Mouse (Mus musculus) neural tube, embryonic 14.5 days (tissue): ENCODE data around the gene Disc1. TPM values are rescaled to one million over a fixed set of nuclear protein-coding genes. Genes with fewer than 3 reads are reported as not detected.

Experiments used
- ATAC-seq: fragments of 200-750 bp; cut with Nextera tagmentation; 2 replicates; pipeline ENCODE4 v1.8.0; 2017; ENCODE audit warnings: low read depth, mild to moderate bottlenecking, moderate TSS enrichment, moderate library complexity
- H3K27ac ChIP-seq: fragments of 300-500 bp; sonication (generic); 2 replicates; pipeline ENCODE4 v1.5.1; 2014; ENCODE audit warnings: low read depth, mild to moderate bottlenecking, control low read depth, low read length, moderate library complexity, mixed read lengths
- H3K27me3 ChIP-seq: fragments of 300-500 bp; sonication (generic); 2 replicates; pipeline ENCODE4 v1.6.1; 2014; ENCODE audit warnings: low read length; ENCODE audit not compliant: control insufficient read depth, insufficient read depth
- H3K36me3 ChIP-seq: fragments of 300-500 bp; sonication (generic); 2 replicates; pipeline ENCODE4 v1.6.1; 2014; ENCODE audit warnings: low read length, mixed read lengths; ENCODE audit not compliant: control insufficient read depth, insufficient read depth
- H3K4me1 ChIP-seq: fragments of 300-500 bp; sonication (generic); 2 replicates; pipeline ENCODE4 v1.6.1; 2014; ENCODE audit warnings: low read length; ENCODE audit not compliant: control insufficient read depth, insufficient read depth
- H3K4me2 ChIP-seq: fragments of 300-500 bp; sonication (generic); 2 replicates; pipeline ENCODE4 v1.6.1; 2014; ENCODE audit warnings: mild to moderate bottlenecking, low read depth, low read length, control low read depth
- H3K4me3 ChIP-seq: fragments of 300-500 bp; sonication (generic); 2 replicates; pipeline ENCODE4 v1.5.1; 2014; ENCODE audit warnings: low read depth, low read length, control low read depth, mixed read lengths
- H3K9ac ChIP-seq: fragments of 300-500 bp; sonication (generic); replicated peaks from 2 replicates; pipeline ENCODE4 v1.6.1; 2014; ENCODE audit warnings: low read depth, mild to moderate bottlenecking, control low read depth, low read length, mixed read lengths
- H3K9me3 ChIP-seq: fragments of 300-500 bp; sonication (generic); 2 replicates; pipeline ENCODE4 v1.6.1; 2016; ENCODE audit warnings: low read length; ENCODE audit not compliant: control insufficient read depth
- WGBS: fragments of 180-500 bp; shearing (Covaris S2); extraction: QIAGEN DNeasy Blood & Tissue Kit; methylation state at CpG from one replicate; pipeline ENCODE4 v1.1.7; 2014; 5-methylcytosine and 5-hydroxymethylcytosine counted together
- polyA plus RNA-seq: library from polyadenylated mRNA; unstranded; fragments of >200 nt; fragmentation: Nextera tagmentation; extraction: Ambion mirVana; gene quantifications from 2 replicates; pipeline ENCODE4 v1.2.1, GENCODE M21; 2014

Gene Disc1
- polyA plus RNA-seq, 1 experiment from 2014 or later = 1.0 TPM

GRCm38 (mm10) chr8:125196573-125197094, 142.6 kb downstream of the Disc1 start:
- no peak overlapping the region for H3K4me3 ChIP-seq
- no peaks in the 10 kb centered on the region for H3K36me3 ChIP-seq
- H3K9me3 ChIP-seq = no peaks in the 10 kb centered on the region
- no peak overlapping the region for H3K4me2 ChIP-seq
- WGBS = 83% methylated on average over 14 of the region's 14 CpGs
- no peaks in the 10 kb centered on the region for H3K27me3 ChIP-seq
- H3K27ac ChIP-seq = no peak overlapping the region
- no peaks in the 10 kb centered on the region; the same call in 1 of the 2 replicates for H3K4me1 ChIP-seq
- no peak overlapping the region for H3K9ac ChIP-seq
- ATAC-seq = no peak

GRCm38 (mm10) chr8:125197341-125198002, 143.5 kb downstream of the Disc1 start:
- Histone ChIP-seq H3K27me3 (no peaks in the 10 kb centered on the region), H3K4me2 (no peak overlapping the region), H3K27ac (no peak overlapping the region), H3K9me3 (no peaks in the 10 kb centered on the region), H3K36me3 (no peaks in the 10 kb centered on the region), H3K9ac (no peak overlapping the region), H3K4me3 (no peak overlapping the region), H3K4me1 (no peaks in the 10 kb centered on the region; the same call in 1 of the 2 replicates)
- no peak for ATAC-seq
- 79% methylated on average over 7 of the region's 7 CpGs for WGBS

- no peak overlapping the region for H3K9ac ChIP-seq
- WGBS = 87% methylated on average over 9 of the region's 9 CpGs
- H3K4me2 ChIP-seq = no peak overlapping the region
- H3K36me3 ChIP-seq = no peaks in the 10 kb centered on the region
- no peak overlapping the region for H3K4me3 ChIP-seq
- no peak for ATAC-seq
- H3K9me3 ChIP-seq = no peaks in the 10 kb centered on the region
- H3K4me1 ChIP-seq = no peaks in the 10 kb centered on the region; the same call in 1 of the 2 replicates
- H3K27ac ChIP-seq = no peak overlapping the region
- H3K27me3 ChIP-seq = no peaks in the 10 kb centered on the region
Measured at GRCm38 (mm10) chr8:125198420-125199196, 144.6 kb downstream of the Disc1 start.

GRCm38 (mm10) chr8:125199197-125199939, 145.4 kb downstream of the Disc1 start:
- Histone ChIP-seq H3K9me3 (no peaks in the 10 kb centered on the region), H3K27ac (no peak overlapping the region), H3K36me3 (no peaks in the 10 kb centered on the region), H3K4me3 (no peak overlapping the region), H3K4me2 (no peak overlapping the region), H3K4me1 (no peaks in the 10 kb centered on the region; the same call in 1 of the 2 replicates), H3K9ac (no peak overlapping the region), H3K27me3 (no peaks in the 10 kb centered on the region)
- ATAC-seq = no peak
- WGBS = 76% methylated on average over 16 of the region's 16 CpGs

- no peaks in the 10 kb centered on the region for H3K27me3 ChIP-seq
- no peaks in the 10 kb centered on the region for H3K9me3 ChIP-seq
- H3K4me2 ChIP-seq = no peak overlapping the region
- no peak overlapping the region for H3K27ac ChIP-seq
- 0 out of 2 replicates have a peak, but pooled peaks have one; percentile 24 for ATAC-seq
- H3K4me3 ChIP-seq = no peak overlapping the region
- H3K9ac ChIP-seq = no peak overlapping the region
- no peaks in the 10 kb centered on the region for H3K36me3 ChIP-seq
- WGBS = 66% methylated on average over 13 of the region's 13 CpGs
- no peaks in the 10 kb centered on the region; the same call in 1 of the 2 replicates for H3K4me1 ChIP-seq
Measured at GRCm38 (mm10) chr8:125200273-125200863, 146.4 kb downstream of the Disc1 start.

- H3K4me1 ChIP-seq = no peaks in the 10 kb centered on the region
- H3K4me3 ChIP-seq = no peak overlapping the region
- H3K4me2 ChIP-seq = no peak overlapping the region
- no peaks in the 10 kb centered on the region for H3K36me3 ChIP-seq
- ATAC-seq = no peak
- no peaks in the 10 kb centered on the region for H3K9me3 ChIP-seq
- no peaks in the 10 kb centered on the region for H3K27me3 ChIP-seq
- H3K9ac ChIP-seq = no peak overlapping the region
- 86% methylated on average over 6 of the region's 6 CpGs for WGBS
- no peak overlapping the region for H3K27ac ChIP-seq
Measured at GRCm38 (mm10) chr8:125201650-125202049, 147.7 kb downstream of the Disc1 start.

GRCm38 (mm10) chr8:125203016-125203415, 149.0 kb downstream of the Disc1 start:
- Histone ChIP-seq H3K9me3 (no peaks in the 10 kb centered on the region), H3K4me2 (no peak overlapping the region), H3K9ac (no peak overlapping the region), H3K4me3 (no peak overlapping the region), H3K4me1 (no peaks in the 10 kb centered on the region), H3K36me3 (no peaks in the 10 kb centered on the region), H3K27me3 (no peaks in the 10 kb centered on the region), H3K27ac (no peak overlapping the region)
- no peak for ATAC-seq
- WGBS = 48% methylated on average over 9 of the region's 9 CpGs

- H3K27me3 ChIP-seq = no peaks in the 10 kb centered on the region
- no peaks in the 10 kb centered on the region for H3K36me3 ChIP-seq
- H3K4me1 ChIP-seq = no peaks in the 10 kb centered on the region
- H3K9ac ChIP-seq = no peak overlapping the region
- no peak overlapping the region for H3K27ac ChIP-seq
- WGBS = 91% methylated on average over 4 of the region's 4 CpGs
- H3K4me3 ChIP-seq = no peak overlapping the region
- H3K9me3 ChIP-seq = no peaks in the 10 kb centered on the region
- ATAC-seq = no peak
- H3K4me2 ChIP-seq = no peak overlapping the region
Measured at GRCm38 (mm10) chr8:125205556-125205955, 151.6 kb downstream of the Disc1 start.
